Mouse (Mus musculus): Measurements from ENCODE around the gene Gm6356.
"Not testable (repeated sequence)": the region's sequence is repeated elsewhere in the genome, so short reads cannot be mapped to it uniquely, and the experiment has no call there.

Gm6356 gene

GRCm38 (mm10) chr14:6973718-6974117, at the start of gene Gm6356:
Gm6356 (minus strand) TSS chr14:6973818.
- DNase-seq (ENCODE audit: low spot score), result not testable (repeated sequence)
